Mouse (Mus musculus) liver, adult 2 months (tissue): Measurements from ENCODE around the gene Gpsm2. TPM values are rescaled to one million over a fixed set of nuclear protein-coding genes. Genes with fewer than 3 reads are reported as not detected.

Experiments used
- DNase-seq: peaks from one replicate; pipeline ENCODE4 v3.0.0-alpha.2; 2011; ENCODE audit warnings: low read depth, low spot score; ENCODE audit errors: extremely low read depth
- H3K27ac ChIP-seq: fragments of 200-500 bp; replicated peaks from 2 replicates; pipeline ENCODE4 v1.5.1; 2012; ENCODE audit warnings: low read depth, mild to moderate bottlenecking, control low read depth, inconsistent platforms, low read length; ENCODE audit not compliant: insufficient read depth
- H3K27me3 ChIP-seq: fragments of 200-500 bp; 2 replicates; pipeline ENCODE4 v1.6.1; 2012; ENCODE audit warnings: mild to moderate bottlenecking, moderate library complexity, low read length, inconsistent platforms; ENCODE audit not compliant: control insufficient read depth, insufficient read depth
- H3K36me3 ChIP-seq: fragments of 200-500 bp; 2 replicates; pipeline ENCODE4 v1.6.1; 2012; ENCODE audit warnings: low read length, inconsistent platforms; ENCODE audit not compliant: control insufficient read depth, insufficient read depth
- H3K4me1 ChIP-seq: fragments of 200-500 bp; 2 replicates; pipeline ENCODE4 v1.6.1; 2011; ENCODE audit warnings: low read length; ENCODE audit not compliant: control insufficient read depth, insufficient read depth
- H3K4me3 ChIP-seq: fragments of 200-500 bp; 2 replicates; pipeline ENCODE4 v1.5.1; 2011; ENCODE audit warnings: low read depth, mild to moderate bottlenecking, control low read depth, low read length, moderate library complexity; ENCODE audit not compliant: insufficient read depth
- H3K79me2 ChIP-seq: fragments of 200-500 bp; 2 replicates; pipeline ENCODE4 v1.6.1; 2012; ENCODE audit warnings: inconsistent platforms, mild to moderate bottlenecking, low read length, moderate library complexity; ENCODE audit not compliant: control insufficient read depth, insufficient read depth
- H3K9ac ChIP-seq: fragments of 200-500 bp; 2 replicates; pipeline ENCODE4 v1.6.1; 2012; ENCODE audit warnings: low read depth, mild to moderate bottlenecking, control low read depth, inconsistent platforms, low read length
- CTCF ChIP-seq: fragments of 200-500 bp; IDR thresholded peaks from 2 replicates; pipeline ENCODE4 v1.5.1; 2011; ENCODE audit warnings: low read depth, low read length, control low read depth
- POLR2A ChIP-seq: fragments of 200-500 bp; IDR thresholded peaks from 2 replicates; pipeline ENCODE4 v1.6.1; 2011; ENCODE audit warnings: low read length, control low read depth; ENCODE audit not compliant: insufficient read depth; ENCODE audit errors: extremely low read depth
- WGBS: fragments of 180-500 bp; shearing (Covaris S2); methylation state at CpG from one replicate; pipeline ENCODE4 v1.1.7; 2018; 5-methylcytosine and 5-hydroxymethylcytosine counted together
- polyA plus RNA-seq: library from polyadenylated mRNA; depleted of rRNA; stranded (reverse); fragments of >200 nt; gene quantifications from 2 replicates; pipeline ENCODE4 v1.2.3, GENCODE M21; 2012; rRNA removed
- total RNA-seq: library from RNA; depleted of rRNA; stranded (reverse); fragments of >200 nt; gene quantifications from 2 replicates; pipeline ENCODE4 v1.2.3, GENCODE M21; 2014; rRNA removed

The Gpsm2 gene
- total RNA-seq (9.9 and 10.9 TPM in 2 replicates), polyA plus RNA-seq (2.4 and 2.9 TPM in 2 replicates)

DNA sequence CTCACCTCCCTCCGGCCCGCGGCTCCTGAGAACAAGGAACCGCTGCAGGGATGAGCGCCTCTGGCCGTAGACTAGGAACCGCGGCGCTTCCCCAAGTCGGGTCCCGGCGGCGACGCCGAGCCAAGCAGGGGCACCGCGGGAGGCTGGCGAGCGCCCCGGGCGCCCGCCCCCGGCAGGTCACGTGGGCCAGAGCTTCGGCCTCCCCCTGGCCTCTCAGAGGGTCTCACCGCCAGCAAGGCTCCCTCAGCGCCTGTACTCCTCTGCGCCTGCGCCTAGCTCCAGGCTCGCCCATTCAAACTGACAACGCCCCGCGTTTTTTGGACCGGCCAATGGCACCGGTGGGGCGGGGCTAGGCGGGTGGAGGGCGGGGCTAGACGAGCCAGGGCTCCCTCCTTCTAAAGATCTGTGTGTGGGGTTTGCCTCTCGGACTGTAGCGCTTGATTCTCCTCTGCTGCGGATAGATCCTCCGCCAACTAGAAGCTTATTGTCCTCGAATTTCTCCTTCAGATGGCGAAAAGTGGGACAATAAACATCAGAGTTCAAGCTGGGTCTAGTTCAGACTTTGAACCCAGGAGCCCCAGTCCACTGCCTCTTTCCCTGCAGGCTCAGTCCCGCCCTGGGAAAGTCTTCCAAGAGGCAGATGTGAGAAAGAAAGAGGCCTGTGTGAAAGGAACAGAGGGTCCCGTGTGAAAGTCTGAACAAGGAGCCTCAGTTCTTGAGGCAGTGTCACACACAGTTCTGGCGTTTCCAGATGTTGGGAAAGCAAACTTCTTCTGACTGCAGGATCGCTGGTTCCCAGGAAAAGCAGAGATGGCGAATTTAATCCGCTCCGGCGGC lies at the start of gene Gpsm2:
Gpsm2 (minus strand) TSS at position 274 of the 837 bp plus-strand sequence.
- WGBS, result 5% methylated on average over 53 of the region's 53 CpGs
- Histone ChIP-seq H3K9ac (peak within 1 kb of the TSS; percentile 54), H3K79me2 (peaks cover 3% of the 10 kb centered on the region; the same call in 1 of the 2 replicates), H3K36me3 (no peaks in the 10 kb centered on the region), H3K4me3 (peak within 1 kb of the TSS; percentile 76), H3K4me1 (peaks cover 6% of the 10 kb centered on the region), H3K27me3 (no peaks in the 10 kb centered on the region), H3K27ac (peak within 1 kb of the TSS; percentile 12; the same call in 1 of the 2 replicates)
- peak; percentile 59 for TF ChIP-seq POLR2A
- TF ChIP-seq CTCF, result no peak
- peak; percentile 73 for DNase-seq

DNA sequence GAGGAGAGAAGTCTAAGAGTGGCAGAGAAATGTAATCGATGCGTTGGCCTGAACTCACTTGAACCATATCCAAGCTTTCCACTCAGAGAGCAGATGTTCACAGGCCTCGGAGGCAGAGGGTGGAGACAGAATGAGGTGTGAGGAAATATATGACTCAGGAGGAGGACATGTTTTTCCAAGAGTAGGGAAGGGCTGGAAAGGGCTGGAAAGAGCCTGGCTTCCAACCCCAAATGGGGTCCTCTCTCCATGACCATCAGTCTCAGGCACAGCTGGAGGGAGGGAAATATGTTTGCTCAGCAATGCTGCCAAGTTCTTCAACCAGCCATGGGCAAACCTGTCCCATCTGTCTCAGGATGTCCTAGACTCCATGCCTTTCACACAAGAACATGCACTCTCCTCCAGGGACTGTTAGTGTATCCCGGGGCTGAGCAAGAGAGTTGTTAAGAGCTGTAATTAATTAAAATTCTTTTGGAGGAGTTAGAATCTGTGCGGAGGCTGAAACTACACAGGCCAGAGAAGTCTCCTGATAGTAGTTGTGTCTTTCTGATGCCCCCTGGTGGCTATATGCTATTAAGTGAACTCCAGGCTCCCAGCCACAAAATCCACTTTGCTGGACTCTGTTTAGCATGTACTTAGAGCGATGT lies 48.7 kb upstream of the Gpsm2 start:
- peak; percentile 91 for DNase-seq
- TF ChIP-seq POLR2A (no peak), CTCF (peak; percentile 30; the same call in 1 of the 2 replicates)

DNA sequence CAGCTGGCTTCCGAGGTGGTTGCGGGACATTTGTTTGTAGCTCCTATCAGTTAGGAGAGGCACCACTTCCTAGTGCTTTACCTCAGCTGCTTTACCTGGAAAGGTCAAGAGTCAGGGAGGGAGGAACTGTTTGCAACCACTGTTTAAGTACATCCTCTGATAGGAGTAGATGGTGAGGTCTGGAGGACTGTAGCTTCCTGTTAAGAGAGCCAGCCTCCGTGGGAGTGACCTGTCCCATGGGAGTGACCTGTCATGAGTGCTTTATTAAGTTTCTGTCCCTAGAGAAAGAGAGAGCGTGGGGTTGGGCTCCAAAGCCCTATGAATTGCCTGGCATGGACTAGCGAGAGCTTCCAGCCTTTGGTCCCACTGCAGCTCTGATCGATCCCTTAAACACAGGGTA lies 47.4 kb upstream of the Gpsm2 start:
- Histone ChIP-seq H3K27ac (no peak overlapping the region), H3K4me3 (no peak overlapping the region), H3K36me3 (no peaks in the 10 kb centered on the region), H3K4me1 (peaks cover 3% of the 10 kb centered on the region), H3K27me3 (no peaks in the 10 kb centered on the region), H3K79me2 (no peaks in the 10 kb centered on the region), H3K9ac (no peak overlapping the region)
- no peak for TF ChIP-seq CTCF
- WGBS, result 79% methylated on average over 6 of the region's 6 CpGs
- no peak for DNase-seq

More for the DNA sequence above, 48.7 kb upstream of the Gpsm2 start:
- no peak overlapping the region; the same call in 1 of the 2 replicates for H3K27ac ChIP-seq
- H3K4me1 ChIP-seq, result peaks cover 3% of the 10 kb centered on the region
- no peaks in the 10 kb centered on the region for H3K36me3 ChIP-seq
- no peaks in the 10 kb centered on the region for H3K27me3 ChIP-seq
- 12% methylated on average over 6 of the region's 6 CpGs for WGBS
- no peak overlapping the region for H3K4me3 ChIP-seq
- no peaks in the 10 kb centered on the region for H3K79me2 ChIP-seq
- H3K9ac ChIP-seq, result no peak overlapping the region

DNA sequence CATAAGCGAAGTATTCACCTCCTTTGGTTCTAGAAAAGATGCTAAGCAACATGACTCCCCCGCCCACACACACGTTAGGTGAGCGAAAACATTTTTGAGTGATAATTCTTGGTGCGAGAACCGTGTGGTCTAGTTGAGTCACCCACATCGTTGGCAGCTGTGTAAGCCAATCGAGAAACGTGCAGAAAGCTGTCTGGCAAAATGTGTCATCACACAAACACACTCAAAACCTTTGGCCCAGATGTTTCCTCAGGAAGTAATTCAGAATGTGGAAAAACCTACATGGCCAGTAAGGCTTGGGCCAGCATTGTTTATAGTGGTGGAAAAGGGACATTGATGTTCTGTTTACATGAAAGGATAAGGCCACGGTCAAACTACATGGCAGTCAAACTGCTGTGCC lies 45.3 kb upstream of the Gpsm2 start:
- WGBS, result 56% methylated on average over 10 of the region's 10 CpGs
- H3K9ac ChIP-seq, result no peak overlapping the region
- DNase-seq, result no peak
- no peaks in the 10 kb centered on the region for H3K36me3 ChIP-seq
- no peak overlapping the region for H3K27ac ChIP-seq
- no peaks in the 10 kb centered on the region for H3K79me2 ChIP-seq
- TF ChIP-seq POLR2A (no peak), CTCF (no peak)
- no peak overlapping the region for H3K4me3 ChIP-seq
- H3K27me3 ChIP-seq, result no peaks in the 10 kb centered on the region
- peaks cover 3% of the 10 kb centered on the region for H3K4me1 ChIP-seq

DNA sequence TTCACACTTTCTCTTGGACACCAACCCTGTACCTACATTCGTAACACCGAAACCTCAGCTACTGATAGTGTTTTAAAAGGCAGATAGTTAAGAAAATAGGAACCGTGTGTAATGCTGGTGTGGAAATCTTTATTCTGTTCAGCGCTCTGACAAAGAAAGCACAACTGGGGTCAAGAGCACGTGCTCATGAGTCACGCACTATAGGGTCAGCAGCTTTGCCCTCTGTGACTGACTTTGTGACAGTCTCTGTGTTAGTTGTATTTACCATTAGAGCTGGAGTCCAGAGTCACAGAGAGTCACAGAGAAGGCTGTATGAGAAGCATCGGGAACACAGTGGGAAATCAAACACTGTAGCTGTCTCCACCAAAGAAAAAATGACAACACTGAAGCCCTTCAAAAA lies 44.8 kb upstream of the Gpsm2 start:
- H3K4me1 ChIP-seq, result peaks cover 3% of the 10 kb centered on the region
- no peaks in the 10 kb centered on the region for H3K36me3 ChIP-seq
- H3K27me3 ChIP-seq, result no peaks in the 10 kb centered on the region
- no peak for DNase-seq
- no peak overlapping the region for H3K27ac ChIP-seq
- no peaks in the 10 kb centered on the region for H3K79me2 ChIP-seq
- H3K9ac ChIP-seq, result no peak overlapping the region
- TF ChIP-seq POLR2A, result no peak
- TF ChIP-seq CTCF, result no peak
- no peak overlapping the region for H3K4me3 ChIP-seq
- 60% methylated on average over 7 of the region's 7 CpGs for WGBS
